8 mouse cellular contexts compared by ENCODE assay signal in the genomic region with DNA sequence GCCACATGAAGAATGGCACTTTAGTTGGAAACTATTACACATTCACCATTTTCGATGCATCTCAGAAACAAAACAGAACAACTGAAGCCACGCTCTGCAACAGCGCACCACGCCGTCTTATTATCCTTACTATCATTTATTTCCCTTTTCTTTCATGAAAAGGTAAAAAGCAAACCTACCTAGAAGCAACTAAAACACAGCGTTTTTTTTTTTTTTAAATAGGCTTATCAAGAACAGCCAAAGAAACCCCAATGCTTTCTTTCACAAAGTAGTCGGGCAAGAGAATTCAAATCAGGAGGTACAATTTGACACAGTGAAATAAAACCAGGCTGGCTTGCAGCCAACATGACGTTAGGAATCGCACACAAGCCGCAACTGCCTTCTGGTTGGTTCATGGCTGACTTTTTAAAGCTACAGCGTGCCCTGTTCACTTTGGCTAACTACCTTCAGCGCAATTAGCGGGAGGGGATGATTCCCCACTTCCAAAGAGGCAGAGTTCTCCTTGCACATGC. TPM values are rescaled to one million over a fixed set of nuclear protein-coding genes. Genes with fewer than 3 reads are reported as not detected.
A peak's percentile ranks its signal among the peaks of the same experiment; 100 is the strongest.
DNase-seq lines count a peak whose midpoint lies in the region; ATAC-seq and TF ChIP-seq lines count a peak whose summit lies in the region.

No protein-coding gene starts in this region.

- H3K9ac ChIP-seq in heart, embryonic 15.5 days, result peak overlapping the region; percentile 27
- peak overlapping the region; percentile 26; the same call in 1 of the 2 replicates for H3K9ac ChIP-seq in liver, adult 2 months (ENCODE audit: low read depth, low read length)
- H3K9ac ChIP-seq in midbrain, embryonic 16.5 days (ENCODE audit: low read depth, low read length), result peak overlapping the region; percentile 42

- TF ChIP-seq CTCF in thymus, adult 2 months (IDR thresholded peaks at IDR 0.05; ENCODE audit: borderline replicate concordance, control insufficient read depth, extremely low read depth, insufficient read depth, low read length, poor library complexity), result no peak
- TF ChIP-seq CTCF in embryonic fibroblast, embryonic 13.5 days (IDR thresholded peaks at IDR 0.05; ENCODE audit: borderline replicate concordance, insufficient read depth, low read length), result no peak
- TF ChIP-seq CTCF in liver, adult 2 months (IDR thresholded peaks at IDR 0.05; ENCODE audit: low read depth, low read length), result no peak

- no peaks in the 10 kb centered on the region for H3K79me2 ChIP-seq in liver, adult 2 months (ENCODE audit: control insufficient read depth, insufficient read depth, low read length)

- no peaks in the 10 kb centered on the region for H3K36me3 ChIP-seq in thymus, adult 2 months (ENCODE audit: control insufficient read depth, insufficient read depth, low read length)
- H3K36me3 ChIP-seq in heart, embryonic 15.5 days, result no peaks in the 10 kb centered on the region
- no peaks in the 10 kb centered on the region for H3K36me3 ChIP-seq in liver, adult 2 months (ENCODE audit: control insufficient read depth, insufficient read depth, low read length)
- H3K36me3 ChIP-seq in midbrain, embryonic 16.5 days (ENCODE audit: control insufficient read depth, insufficient read depth, low read length), result no peaks in the 10 kb centered on the region

- no peak for TF ChIP-seq POLR2A in thymus, adult 2 months (IDR thresholded peaks at IDR 0.05; ENCODE audit: control insufficient read depth, extremely low read depth, insufficient read depth, low read length, poor library complexity)
- TF ChIP-seq POLR2A in embryonic fibroblast, embryonic 13.5 days (IDR thresholded peaks at IDR 0.05; ENCODE audit: low read depth, low read length), result no peak
- no peak for TF ChIP-seq POLR2A in liver, adult 2 months (IDR thresholded peaks at IDR 0.05; ENCODE audit: extremely low read depth, insufficient read depth, low read length)

- WGBS in thymus, adult 2 months, result 9% methylated on average over 13 of the region's 13 CpGs
- WGBS in heart, embryonic 15.5 days, result 35% methylated on average over 13 of the region's 13 CpGs
- WGBS in liver, adult 2 months, result 39% methylated on average over 13 of the region's 13 CpGs
- WGBS in midbrain, embryonic 16.5 days, result 36% methylated on average over 13 of the region's 13 CpGs

- H3K4me3 ChIP-seq in thymus, adult 2 months (ENCODE audit: control insufficient read depth, insufficient read depth, low read length), result peak overlapping the region; percentile 13; the same call in 1 of the 2 replicates
- no peak overlapping the region for H3K4me3 ChIP-seq in embryonic fibroblast, embryonic 13.5 days (ENCODE audit: insufficient read depth, low read length)
- peak overlapping the region; percentile 41 for H3K4me3 ChIP-seq in heart, embryonic 15.5 days
- peak overlapping the region; percentile 10; the same call in 1 of the 2 replicates for H3K4me3 ChIP-seq in liver, adult 2 months (ENCODE audit: insufficient read depth, low read depth, low read length)
- H3K4me3 ChIP-seq in midbrain, embryonic 16.5 days (ENCODE audit: low read depth, low read length), result peak overlapping the region; percentile 32

- no peaks in the 10 kb centered on the region for H3K27me3 ChIP-seq in thymus, adult 2 months (ENCODE audit: control insufficient read depth, insufficient read depth, low read length)
- H3K27me3 ChIP-seq in heart, embryonic 15.5 days, result no peaks in the 10 kb centered on the region
- peaks cover 8% of the 10 kb centered on the region for H3K27me3 ChIP-seq in liver, adult 2 months (ENCODE audit: control insufficient read depth, insufficient read depth, low read length)
- peaks cover 3% of the 10 kb centered on the region for H3K27me3 ChIP-seq in midbrain, embryonic 16.5 days (ENCODE audit: control insufficient read depth, insufficient read depth, low read depth, low read length)

- peak; percentile 44 for DNase-seq in thymus, adult 2 months
- DNase-seq in thymus, postnatal 10 days (ENCODE audit: low spot score in 2 of 2), result no peak
- DNase-seq in kidney, postnatal 10 days, result peak; percentile 79
- DNase-seq in liver, adult 2 months (ENCODE audit: extremely low read depth, low read depth, low spot score), result peak; percentile 59
- DNase-seq in thymus, postnatal 36 days, result peak; percentile 26 to 40

- ATAC-seq in heart, embryonic 15.5 days (replicated peaks; ENCODE audit: insufficient number of reproducible peaks, insufficient read depth, low FRiP score, low read depth), result 0 out of 2 replicates have a peak, but pooled peaks have one; percentile 23
- 0 out of 2 replicates have a peak, but pooled peaks have one; percentile 19 for ATAC-seq in midbrain, embryonic 16.5 days

- H3K4me2 ChIP-seq in heart, embryonic 15.5 days, result peak overlapping the region; percentile 63
- peak overlapping the region; percentile 59 for H3K4me2 ChIP-seq in midbrain, embryonic 16.5 days (ENCODE audit: low read length)

- no peaks in the 10 kb centered on the region for H3K9me3 ChIP-seq in heart, embryonic 15.5 days (replicated peaks)
- H3K9me3 ChIP-seq in midbrain, embryonic 16.5 days (replicated peaks; ENCODE audit: control insufficient read depth, low read length, poor library complexity, severe bottlenecking), result no peaks in the 10 kb centered on the region

- peaks cover 20% of the 10 kb centered on the region for H3K4me1 ChIP-seq in thymus, adult 2 months (replicated peaks; ENCODE audit: control insufficient read depth, insufficient read depth, low read length)
- H3K4me1 ChIP-seq in embryonic fibroblast, embryonic 13.5 days (ENCODE audit: control insufficient read depth, insufficient read depth, low read length), result peaks cover 5% of the 10 kb centered on the region; the same call in 1 of the 2 replicates
- peaks cover 28% of the 10 kb centered on the region for H3K4me1 ChIP-seq in heart, embryonic 15.5 days (replicated peaks)
- H3K4me1 ChIP-seq in liver, adult 2 months (ENCODE audit: control insufficient read depth, insufficient read depth, low read length), result peaks cover 9% of the 10 kb centered on the region
- H3K4me1 ChIP-seq in midbrain, embryonic 16.5 days (ENCODE audit: control insufficient read depth, insufficient read depth, low read length), result peaks cover 15% of the 10 kb centered on the region

- H3K27ac ChIP-seq in thymus, adult 2 months (ENCODE audit: control insufficient read depth, insufficient read depth, low read length), result 0 out of 2 replicates have a peak overlapping the region, but pooled peaks have one; percentile 50
- peak overlapping the region; percentile 9 for H3K27ac ChIP-seq in embryonic fibroblast, embryonic 13.5 days (ENCODE audit: insufficient read depth, low read length)
- peak overlapping the region; percentile 60 for H3K27ac ChIP-seq in heart, embryonic 15.5 days
- no peak overlapping the region for H3K27ac ChIP-seq in liver, adult 2 months (replicated peaks; ENCODE audit: insufficient read depth, low read depth, low read length)
- H3K27ac ChIP-seq in midbrain, embryonic 16.5 days (ENCODE audit: low read length), result peak overlapping the region; percentile 34

RNA-seq across cellular contexts. Expression of a gene that starts 3.2 kb away (rescaled TPM):
- 0.60 TPM in 1 of 2 replicates, not detected in the other for polyA plus RNA-seq in thymus, adult 2 months (2012; rRNA removed)
- polyA plus RNA-seq in embryonic fibroblast, embryonic 13.5 days (2011; ENCODE audit: insufficient read length, low read depth, missing spikeins), result 0.53 and 1.1 TPM in 2 replicates
- 2.1 and 3.1 TPM in 2 replicates for polyA plus RNA-seq in heart, embryonic 15.5 days (2015; fragmentation: Nextera tagmentation; extraction: Ambion mirVana)
- total RNA-seq in liver, adult 2 months (2014; rRNA removed), result not detected in 2 replicates
- polyA plus RNA-seq in liver, adult 2 months (2012; rRNA removed), result 0.22 TPM in 1 of 2 replicates, not detected in the other
- 0.41 and 0.59 TPM in 2 replicates for polyA plus RNA-seq in midbrain, embryonic 16.5 days (2015; fragmentation: Nextera tagmentation; extraction: Ambion mirVana)

RNA-seq across cellular contexts. Expression of a gene that starts 31.1 kb away (rescaled TPM):
- 0.05 TPM in 1 of 2 replicates, not detected in the other for polyA plus RNA-seq in thymus, adult 2 months (2012; rRNA removed)
- 0.56 TPM in 1 of 2 replicates, not detected in the other for polyA plus RNA-seq in embryonic fibroblast, embryonic 13.5 days (2011; ENCODE audit: insufficient read length, low read depth, missing spikeins)
- polyA plus RNA-seq in heart, embryonic 15.5 days (2015; fragmentation: Nextera tagmentation; extraction: Ambion mirVana), result 0.10 TPM in 1 of 2 replicates, not detected in the other
- not detected in 2 replicates for total RNA-seq in liver, adult 2 months (2014; rRNA removed)
- not detected in 2 replicates for polyA plus RNA-seq in liver, adult 2 months (2012; rRNA removed)
- 0.09 TPM in 1 of 2 replicates, not detected in the other for polyA plus RNA-seq in midbrain, embryonic 16.5 days (2015; fragmentation: Nextera tagmentation; extraction: Ambion mirVana)

Comparison
In these comparisons a context has a peak if more than half of its experiments do, and no peak if none do; other contexts are left out.
1. DNase-seq: peak in thymus, adult 2 months (single experiment), kidney, postnatal 10 days (single experiment), liver, adult 2 months (single experiment) and thymus, postnatal 36 days (2 of 2); none in thymus, postnatal 10 days (0 of 2).
2. Peak in every context shown above with its lines, with median percentiles within 50 percentile points of each other: H3K9ac ChIP-seq.